Mouse (Mus musculus): Measurements from ENCODE around the gene Prr15l. TPM values are rescaled to one million over a fixed set of nuclear protein-coding genes. Genes with fewer than 3 reads are reported as not detected.

Prr15l gene
- polyA plus RNA-seq, 2 experiments, result 2.8 to 4.9 TPM

GRCm38 (mm10) chr11:96978401-96979246 is 50.7 kb downstream of the Prr15l start:
- Histone ChIP-seq H3K27me3 (ENCODE audit: control insufficient read depth, insufficient read depth, low read length) (no peaks in the 10 kb centered on the region), H3K4me3 (ENCODE audit: insufficient read depth in 1 of 2, low read depth in 2 of 2, low read length in 2 of 2) (peak overlapping the region; percentile 78 to 88), H3K4me2 (ENCODE audit: low read depth) (peak overlapping the region; percentile 100), H3K36me3 (replicated peaks; ENCODE audit: control insufficient read depth, insufficient read depth, low read depth) (0 out of 2 replicates have a peak, but pooled peaks cover 4% of the 10 kb centered on the region), H3K9ac (replicated peaks) (peak overlapping the region; percentile 90), H3K4me1 (replicated peaks; ENCODE audit: control insufficient read depth in 2 of 2, insufficient read depth in 2 of 2, low read length in 1 of 2) (peaks cover 27 to 31% of the 10 kb centered on the region in 2 experiments), H3K27ac (peak overlapping the region; percentile 96), H3K9me3 (ENCODE audit: control insufficient read depth, low read length) (no peaks in the 10 kb centered on the region)
- 16% methylated on average over 17 of the region's 17 CpGs for WGBS (ENCODE audit: insufficient replicate concordance)
- DNase-seq (ENCODE audit: low read depth in 3 of 3, low spot score in 3 of 3) (no peak), ATAC-seq (ENCODE audit: insufficient read depth) (no peak)
- TF ChIP-seq EP300 (IDR thresholded peaks at IDR 0.05; ENCODE audit: low read depth), result no peak
- TF ChIP-seq CTCF (IDR thresholded peaks at IDR 0.05; ENCODE audit: low read depth), result no peak

- no peaks in the 10 kb centered on the region; the same call in 1 of the 2 replicates for H3K27me3 ChIP-seq (ENCODE audit: control insufficient read depth, insufficient read depth, low read length)
- peak overlapping the region; percentile 100 for H3K4me2 ChIP-seq (ENCODE audit: low read depth)
- H3K9ac ChIP-seq (replicated peaks), result no peak overlapping the region; the same call in 1 of the 2 replicates
- H3K4me1 ChIP-seq (replicated peaks; ENCODE audit: control insufficient read depth in 2 of 2, insufficient read depth in 2 of 2, low read length in 1 of 2), result peaks cover 27 to 31% of the 10 kb centered on the region in 2 experiments
- ATAC-seq (ENCODE audit: insufficient read depth) (no peak), DNase-seq (ENCODE audit: low read depth in 3 of 3, low spot score in 3 of 3) (no peak)
- 0 out of 2 replicates have a peak, but pooled peaks cover 4% of the 10 kb centered on the region for H3K36me3 ChIP-seq (replicated peaks; ENCODE audit: control insufficient read depth, insufficient read depth, low read depth)
- TF ChIP-seq EP300 (IDR thresholded peaks at IDR 0.05; ENCODE audit: low read depth) (no peak), CTCF (IDR thresholded peaks at IDR 0.05; ENCODE audit: low read depth) (no peak)
- 74% methylated on average over 7 of the region's 7 CpGs for WGBS (ENCODE audit: insufficient replicate concordance)
- H3K4me3 ChIP-seq (ENCODE audit: insufficient read depth in 1 of 2, low read depth in 2 of 2, low read length in 2 of 2), result no peak overlapping the region
- H3K27ac ChIP-seq, result no peak overlapping the region
- no peaks in the 10 kb centered on the region for H3K9me3 ChIP-seq (ENCODE audit: control insufficient read depth, low read length)
These were observed 51.4 kb downstream of the Prr15l start for GRCm38 (mm10) chr11:96979329-96979728.

GRCm38 (mm10) chr11:96980021-96980420 is 52.1 kb downstream of the Prr15l start:
- no peak for ATAC-seq (ENCODE audit: insufficient read depth)
- Histone ChIP-seq H3K4me1 (replicated peaks; ENCODE audit: control insufficient read depth in 2 of 2, insufficient read depth in 2 of 2, low read length in 1 of 2) (peaks cover 26 to 31% of the 10 kb centered on the region in 2 experiments), H3K9ac (replicated peaks) (no peak overlapping the region), H3K27me3 (ENCODE audit: control insufficient read depth, insufficient read depth, low read length) (no peaks in the 10 kb centered on the region; the same call in 1 of the 2 replicates), H3K9me3 (ENCODE audit: control insufficient read depth, low read length) (no peaks in the 10 kb centered on the region), H3K27ac (no peak overlapping the region), H3K4me2 (ENCODE audit: low read depth) (no peak overlapping the region), H3K4me3 (ENCODE audit: insufficient read depth in 1 of 2, low read depth in 2 of 2, low read length in 2 of 2) (no peak overlapping the region), H3K36me3 (replicated peaks; ENCODE audit: control insufficient read depth, insufficient read depth, low read depth) (0 out of 2 replicates have a peak, but pooled peaks cover 4% of the 10 kb centered on the region)
- no peak for DNase-seq (ENCODE audit: low read depth in 3 of 3, low spot score in 3 of 3)
- TF ChIP-seq EP300 (IDR thresholded peaks at IDR 0.05; ENCODE audit: low read depth), result no peak
- TF ChIP-seq CTCF (IDR thresholded peaks at IDR 0.05; ENCODE audit: low read depth), result no peak
- WGBS (ENCODE audit: insufficient replicate concordance), result 65% methylated on average over 5 of the region's 5 CpGs

- Histone ChIP-seq H3K27me3 (ENCODE audit: control insufficient read depth, insufficient read depth, low read length) (no peaks in the 10 kb centered on the region; the same call in none of the 2 replicates), H3K27ac (no peak overlapping the region), H3K9ac (replicated peaks) (no peak overlapping the region), H3K4me1 (replicated peaks; ENCODE audit: control insufficient read depth in 2 of 2, insufficient read depth in 2 of 2, low read length in 1 of 2) (peaks cover 11 to 18% of the 10 kb centered on the region in 2 experiments), H3K36me3 (replicated peaks; ENCODE audit: control insufficient read depth, insufficient read depth, low read depth) (no peaks in the 10 kb centered on the region), H3K4me3 (ENCODE audit: insufficient read depth in 1 of 2, low read depth in 2 of 2, low read length in 2 of 2) (no peak overlapping the region), H3K4me2 (ENCODE audit: low read depth) (no peak overlapping the region), H3K9me3 (ENCODE audit: control insufficient read depth, low read length) (no peaks in the 10 kb centered on the region)
- no peak for TF ChIP-seq EP300 (IDR thresholded peaks at IDR 0.05; ENCODE audit: low read depth)
- TF ChIP-seq CTCF (IDR thresholded peaks at IDR 0.05; ENCODE audit: low read depth), result no peak
- DNase-seq (ENCODE audit: low read depth in 3 of 3, low spot score in 3 of 3) (no peak), ATAC-seq (ENCODE audit: insufficient read depth) (no peak)
- WGBS (ENCODE audit: insufficient replicate concordance), result 68% methylated on average over 15 of the region's 15 CpGs
These were observed 53.6 kb downstream of the Prr15l start for GRCm38 (mm10) chr11:96981461-96981860.

- Histone ChIP-seq H3K4me1 (replicated peaks; ENCODE audit: control insufficient read depth in 2 of 2, insufficient read depth in 2 of 2, low read length in 1 of 2) (peaks cover 10 to 18% of the 10 kb centered on the region in 2 experiments), H3K9ac (replicated peaks) (no peak overlapping the region), H3K9me3 (ENCODE audit: control insufficient read depth, low read length) (no peaks in the 10 kb centered on the region), H3K4me3 (ENCODE audit: insufficient read depth in 1 of 2, low read depth in 2 of 2, low read length in 2 of 2) (no peak overlapping the region), H3K4me2 (ENCODE audit: low read depth) (no peak overlapping the region), H3K36me3 (replicated peaks; ENCODE audit: control insufficient read depth, insufficient read depth, low read depth) (no peaks in the 10 kb centered on the region), H3K27me3 (ENCODE audit: control insufficient read depth, insufficient read depth, low read length) (peaks cover 7% of the 10 kb centered on the region), H3K27ac (no peak overlapping the region)
- ATAC-seq (ENCODE audit: insufficient read depth) (no peak), DNase-seq (ENCODE audit: low read depth in 3 of 3, low spot score in 3 of 3) (peak in 1 of 3 experiments; percentile 53)
- WGBS (ENCODE audit: insufficient replicate concordance), result 3% methylated on average over 7 of the region's 7 CpGs
- TF ChIP-seq EP300 (IDR thresholded peaks at IDR 0.05; ENCODE audit: low read depth), result no peak
- TF ChIP-seq CTCF (IDR thresholded peaks at IDR 0.05; ENCODE audit: low read depth), result peak; percentile 95
These were observed 54.5 kb downstream of the Prr15l start for GRCm38 (mm10) chr11:96982355-96982754.

Measured in liver, embryonic 14.5 days (tissue).